ENCODE assay signal across 8 mouse cellular contexts in genomic region chr7:127840886-127841285, GRCm38 (mm10). TPM values are rescaled to one million over a fixed set of nuclear protein-coding genes. Genes with fewer than 3 reads are reported as not detected.
A peak's percentile ranks its signal among the peaks of the same experiment; 100 is the strongest.
DNase-seq lines count a peak whose midpoint lies in the region; ATAC-seq and TF ChIP-seq lines count a peak whose summit lies in the region.

No protein-coding gene starts in this region.

- H3K27ac ChIP-seq in heart, embryonic 11.5 days (ENCODE audit: low read depth, low read length), result peak overlapping the region; percentile 86
- H3K27ac ChIP-seq in embryonic fibroblast, embryonic 13.5 days (ENCODE audit: insufficient read depth, low read length), result peak overlapping the region; percentile 93
- H3K27ac ChIP-seq in hindbrain, embryonic 11.5 days (ENCODE audit: low read depth, low read length), result peak overlapping the region; percentile 77
- peak overlapping the region; percentile 89 for H3K27ac ChIP-seq in limb, embryonic 13.5 days
- H3K27ac ChIP-seq in midbrain, embryonic 16.5 days (ENCODE audit: low read length), result peak overlapping the region; percentile 88

- H3K9ac ChIP-seq in heart, embryonic 11.5 days (ENCODE audit: low read depth, low read length), result peak overlapping the region; percentile 73
- peak overlapping the region; percentile 57 for H3K9ac ChIP-seq in hindbrain, embryonic 11.5 days (ENCODE audit: low read depth, low read length)
- H3K9ac ChIP-seq in limb, embryonic 13.5 days, result peak overlapping the region; percentile 79
- H3K9ac ChIP-seq in midbrain, embryonic 16.5 days (ENCODE audit: low read depth, low read length), result peak overlapping the region; percentile 74

- no peak for ATAC-seq in heart, embryonic 11.5 days (replicated peaks; ENCODE audit: insufficient number of reproducible peaks, low FRiP score, low TSS enrichment)
- ATAC-seq in hindbrain, embryonic 11.5 days (ENCODE audit: low FRiP score), result peak; percentile 23; the same call in 1 of the 2 replicates
- peak; percentile 3; the same call in 1 of the 2 replicates for ATAC-seq in limb, embryonic 13.5 days (ENCODE audit: low FRiP score, low read depth)
- peak; percentile 9; the same call in 1 of the 2 replicates for ATAC-seq in midbrain, embryonic 16.5 days

- peaks cover 5% of the 10 kb centered on the region; the same call in 1 of the 2 replicates for H3K4me1 ChIP-seq in heart, embryonic 11.5 days (ENCODE audit: control insufficient read depth, insufficient read depth, low read length)
- no peaks in the 10 kb centered on the region for H3K4me1 ChIP-seq in embryonic fibroblast, embryonic 13.5 days (ENCODE audit: control insufficient read depth, insufficient read depth, low read length)
- H3K4me1 ChIP-seq in hindbrain, embryonic 11.5 days (replicated peaks; ENCODE audit: control insufficient read depth, insufficient read depth, low read length), result no peaks in the 10 kb centered on the region; the same call in 1 of the 2 replicates
- H3K4me1 ChIP-seq in limb, embryonic 13.5 days, result peaks cover 14% of the 10 kb centered on the region
- peaks cover 14% of the 10 kb centered on the region; the same call in 1 of the 2 replicates for H3K4me1 ChIP-seq in midbrain, embryonic 16.5 days (ENCODE audit: control insufficient read depth, insufficient read depth, low read length)

- peak; percentile 12; the same call in 1 of the 2 replicates for TF ChIP-seq POLR2A in embryonic fibroblast, embryonic 13.5 days (IDR thresholded peaks at IDR 0.05; ENCODE audit: low read depth, low read length)

- peak overlapping the region; percentile 91 for H3K4me3 ChIP-seq in heart, embryonic 11.5 days (ENCODE audit: low read depth, low read length)
- peak overlapping the region; percentile 22 for H3K4me3 ChIP-seq in embryonic fibroblast, embryonic 13.5 days (ENCODE audit: insufficient read depth, low read length)
- peak overlapping the region; percentile 64 for H3K4me3 ChIP-seq in hindbrain, embryonic 11.5 days (ENCODE audit: low read depth, low read length)
- peak overlapping the region; percentile 84 for H3K4me3 ChIP-seq in limb, embryonic 13.5 days
- H3K4me3 ChIP-seq in midbrain, embryonic 16.5 days (ENCODE audit: low read depth, low read length), result peak overlapping the region; percentile 55

- no peak for DNase-seq in heart, adult 11 months
- peak; percentile 14 to 31 for DNase-seq in adrenal gland, postnatal 4 days (ENCODE audit: low spot score in 2 of 2)
- DNase-seq in hindbrain, embryonic 11.5 days (ENCODE audit: low spot score), result peak; percentile 9
- DNase-seq in telencephalon, adult 2 months (ENCODE audit: low read depth, low spot score), result peak; percentile 85

- H3K36me3 ChIP-seq in heart, embryonic 11.5 days (ENCODE audit: control insufficient read depth, insufficient read depth, low read length), result peaks cover 5% of the 10 kb centered on the region; the same call in 1 of the 2 replicates
- no peaks in the 10 kb centered on the region; the same call in 1 of the 2 replicates for H3K36me3 ChIP-seq in hindbrain, embryonic 11.5 days (ENCODE audit: control insufficient read depth, insufficient read depth, low read length)
- peaks cover 23% of the 10 kb centered on the region for H3K36me3 ChIP-seq in limb, embryonic 13.5 days
- H3K36me3 ChIP-seq in midbrain, embryonic 16.5 days (ENCODE audit: control insufficient read depth, insufficient read depth, low read length), result no peaks in the 10 kb centered on the region

- peak overlapping the region; percentile 87 for H3K4me2 ChIP-seq in heart, embryonic 11.5 days
- H3K4me2 ChIP-seq in hindbrain, embryonic 11.5 days (replicated peaks; ENCODE audit: low read depth, low read length), result peak overlapping the region; percentile 99
- peak overlapping the region; percentile 79 for H3K4me2 ChIP-seq in limb, embryonic 13.5 days (replicated peaks)
- H3K4me2 ChIP-seq in midbrain, embryonic 16.5 days (ENCODE audit: low read length), result peak overlapping the region; percentile 98

- TF ChIP-seq CTCF in embryonic fibroblast, embryonic 13.5 days (IDR thresholded peaks at IDR 0.05; ENCODE audit: borderline replicate concordance, insufficient read depth, low read length), result no peak

- H3K27me3 ChIP-seq in heart, embryonic 11.5 days (ENCODE audit: control insufficient read depth, insufficient read depth, low read length), result no peaks in the 10 kb centered on the region
- H3K27me3 ChIP-seq in hindbrain, embryonic 11.5 days (ENCODE audit: control insufficient read depth, insufficient read depth, low read length), result no peaks in the 10 kb centered on the region
- H3K27me3 ChIP-seq in limb, embryonic 13.5 days, result no peaks in the 10 kb centered on the region
- H3K27me3 ChIP-seq in midbrain, embryonic 16.5 days (ENCODE audit: control insufficient read depth, insufficient read depth, low read depth, low read length), result no peaks in the 10 kb centered on the region

- WGBS in heart, embryonic 11.5 days (ENCODE audit: insufficient replicate concordance), result 6% methylated on average over 15 of the region's 15 CpGs
- 4% methylated on average over 15 of the region's 15 CpGs for WGBS in hindbrain, embryonic 11.5 days
- 3% methylated on average over 15 of the region's 15 CpGs for WGBS in limb, embryonic 13.5 days
- WGBS in midbrain, embryonic 16.5 days, result 4% methylated on average over 15 of the region's 15 CpGs

- H3K9me3 ChIP-seq in heart, embryonic 11.5 days (replicated peaks; ENCODE audit: control insufficient read depth, low read length), result no peaks in the 10 kb centered on the region
- H3K9me3 ChIP-seq in hindbrain, embryonic 11.5 days (ENCODE audit: control insufficient read depth, low read length), result no peaks in the 10 kb centered on the region
- H3K9me3 ChIP-seq in limb, embryonic 13.5 days, result no peaks in the 10 kb centered on the region
- no peaks in the 10 kb centered on the region for H3K9me3 ChIP-seq in midbrain, embryonic 16.5 days (replicated peaks; ENCODE audit: control insufficient read depth, low read length, poor library complexity, severe bottlenecking)

RNA-seq across cellular contexts. Expression of gene Stx1b, which starts 16.5 kb away (rescaled TPM):
- polyA plus RNA-seq in heart, embryonic 11.5 days (2014; fragmentation: Nextera tagmentation; extraction: Ambion mirVana), result 1.4 and 1.8 TPM in 2 replicates
- total RNA-seq in adrenal gland, postnatal 4 days (2021), result 10 to 100 TPM; 11.8 to 12.2 TPM
- polyA plus RNA-seq in embryonic fibroblast, embryonic 13.5 days (2011; ENCODE audit: insufficient read length, low read depth, missing spikeins), result 1.8 and 4.4 TPM in 2 replicates
- 9.1 and 10.1 TPM in 2 replicates for polyA plus RNA-seq in hindbrain, embryonic 11.5 days (2014; fragmentation: Nextera tagmentation; extraction: Ambion mirVana)
- polyA plus RNA-seq in limb, embryonic 13.5 days (2015; fragmentation: Nextera tagmentation; extraction: Ambion mirVana), result 7.7 and 8.1 TPM in 2 replicates
- 66.5 and 82.2 TPM in 2 replicates for polyA plus RNA-seq in midbrain, embryonic 16.5 days (2015; fragmentation: Nextera tagmentation; extraction: Ambion mirVana)

RNA-seq across cellular contexts. Expression of gene Stx4a, which starts 16.8 kb away (rescaled TPM):
- polyA plus RNA-seq in heart, embryonic 11.5 days (2014; fragmentation: Nextera tagmentation; extraction: Ambion mirVana), result 20.5 and 22.8 TPM in 2 replicates
- total RNA-seq in adrenal gland, postnatal 4 days (2021), result 100 to 1,000 TPM; 101 to 106 TPM
- polyA plus RNA-seq in embryonic fibroblast, embryonic 13.5 days (2011; ENCODE audit: insufficient read length, low read depth, missing spikeins), result 70.3 and 90.0 TPM in 2 replicates
- 11.6 and 15.0 TPM in 2 replicates for polyA plus RNA-seq in hindbrain, embryonic 11.5 days (2014; fragmentation: Nextera tagmentation; extraction: Ambion mirVana)
- 53.2 and 55.6 TPM in 2 replicates for polyA plus RNA-seq in limb, embryonic 13.5 days (2015; fragmentation: Nextera tagmentation; extraction: Ambion mirVana)
- 18.3 and 19.7 TPM in 2 replicates for polyA plus RNA-seq in midbrain, embryonic 16.5 days (2015; fragmentation: Nextera tagmentation; extraction: Ambion mirVana)

RNA-seq across cellular contexts. Expression of gene Zfp646, which starts 35.1 kb away (rescaled TPM):
- polyA plus RNA-seq in heart, embryonic 11.5 days (2014; fragmentation: Nextera tagmentation; extraction: Ambion mirVana), result 10.1 and 12.0 TPM in 2 replicates
- total RNA-seq in adrenal gland, postnatal 4 days (2021), result 10 to 100 TPM; 50.2 to 55.8 TPM
- polyA plus RNA-seq in embryonic fibroblast, embryonic 13.5 days (2011; ENCODE audit: insufficient read length, low read depth, missing spikeins), result 18.4 and 20.1 TPM in 2 replicates
- polyA plus RNA-seq in hindbrain, embryonic 11.5 days (2014; fragmentation: Nextera tagmentation; extraction: Ambion mirVana), result 16.5 and 21.5 TPM in 2 replicates
- 10.5 and 11.6 TPM in 2 replicates for polyA plus RNA-seq in limb, embryonic 13.5 days (2015; fragmentation: Nextera tagmentation; extraction: Ambion mirVana)
- 8.3 and 10.6 TPM in 2 replicates for polyA plus RNA-seq in midbrain, embryonic 16.5 days (2015; fragmentation: Nextera tagmentation; extraction: Ambion mirVana)

RNA-seq across cellular contexts. Expression of gene Zfp668, which starts 35.7 kb away (rescaled TPM):
- polyA plus RNA-seq in heart, embryonic 11.5 days (2014; fragmentation: Nextera tagmentation; extraction: Ambion mirVana), result 10.1 and 11.5 TPM in 2 replicates
- total RNA-seq in adrenal gland, postnatal 4 days (2021), result 10 to 100 TPM; 13.4 to 13.7 TPM
- 8.9 and 15.6 TPM in 2 replicates for polyA plus RNA-seq in embryonic fibroblast, embryonic 13.5 days (2011; ENCODE audit: insufficient read length, low read depth, missing spikeins)
- polyA plus RNA-seq in hindbrain, embryonic 11.5 days (2014; fragmentation: Nextera tagmentation; extraction: Ambion mirVana), result 23.1 and 23.3 TPM in 2 replicates
- 23.0 and 24.4 TPM in 2 replicates for polyA plus RNA-seq in limb, embryonic 13.5 days (2015; fragmentation: Nextera tagmentation; extraction: Ambion mirVana)
- 37.8 and 38.8 TPM in 2 replicates for polyA plus RNA-seq in midbrain, embryonic 16.5 days (2015; fragmentation: Nextera tagmentation; extraction: Ambion mirVana)

RNA-seq across cellular contexts. Expression of gene Hsd3b7, which starts 40.5 kb away (rescaled TPM):
- polyA plus RNA-seq in heart, embryonic 11.5 days (2014; fragmentation: Nextera tagmentation; extraction: Ambion mirVana), result 18.1 and 23.5 TPM in 2 replicates
- 10 to 100 TPM; 36.9 to 49.1 TPM for total RNA-seq in adrenal gland, postnatal 4 days (2021)
- polyA plus RNA-seq in embryonic fibroblast, embryonic 13.5 days (2011; ENCODE audit: insufficient read length, low read depth, missing spikeins), result 8.0 and 9.4 TPM in 2 replicates
- 7.6 and 7.8 TPM in 2 replicates for polyA plus RNA-seq in hindbrain, embryonic 11.5 days (2014; fragmentation: Nextera tagmentation; extraction: Ambion mirVana)
- polyA plus RNA-seq in limb, embryonic 13.5 days (2015; fragmentation: Nextera tagmentation; extraction: Ambion mirVana), result 11.2 and 11.3 TPM in 2 replicates
- 8.4 and 10.3 TPM in 2 replicates for polyA plus RNA-seq in midbrain, embryonic 16.5 days (2015; fragmentation: Nextera tagmentation; extraction: Ambion mirVana)

Comparison
In these comparisons a context has a peak if more than half of its experiments do, and no peak if none do; other contexts are left out.
1. H3K4me3 ChIP-seq: peak in every context shown above with its lines; median percentile 91 in heart, embryonic 11.5 days; 84 in limb, embryonic 13.5 days; 64 in hindbrain, embryonic 11.5 days; 55 in midbrain, embryonic 16.5 days; 22 in embryonic fibroblast, embryonic 13.5 days.